Mouse (Mus musculus) kidney, adult 9 months (tissue): ENCODE data around the gene Rel.
A peak's percentile ranks its signal among the peaks of the same experiment; 100 is the strongest.
"Not testable (repeated sequence)": the region's sequence is repeated elsewhere in the genome, so short reads cannot be mapped to it uniquely, and the experiment has no call there.

ENCODE experiments used
- DNase-seq: peaks from one replicate; pipeline ENCODE4 v3.0.0; 2022

The Rel gene

DNA sequence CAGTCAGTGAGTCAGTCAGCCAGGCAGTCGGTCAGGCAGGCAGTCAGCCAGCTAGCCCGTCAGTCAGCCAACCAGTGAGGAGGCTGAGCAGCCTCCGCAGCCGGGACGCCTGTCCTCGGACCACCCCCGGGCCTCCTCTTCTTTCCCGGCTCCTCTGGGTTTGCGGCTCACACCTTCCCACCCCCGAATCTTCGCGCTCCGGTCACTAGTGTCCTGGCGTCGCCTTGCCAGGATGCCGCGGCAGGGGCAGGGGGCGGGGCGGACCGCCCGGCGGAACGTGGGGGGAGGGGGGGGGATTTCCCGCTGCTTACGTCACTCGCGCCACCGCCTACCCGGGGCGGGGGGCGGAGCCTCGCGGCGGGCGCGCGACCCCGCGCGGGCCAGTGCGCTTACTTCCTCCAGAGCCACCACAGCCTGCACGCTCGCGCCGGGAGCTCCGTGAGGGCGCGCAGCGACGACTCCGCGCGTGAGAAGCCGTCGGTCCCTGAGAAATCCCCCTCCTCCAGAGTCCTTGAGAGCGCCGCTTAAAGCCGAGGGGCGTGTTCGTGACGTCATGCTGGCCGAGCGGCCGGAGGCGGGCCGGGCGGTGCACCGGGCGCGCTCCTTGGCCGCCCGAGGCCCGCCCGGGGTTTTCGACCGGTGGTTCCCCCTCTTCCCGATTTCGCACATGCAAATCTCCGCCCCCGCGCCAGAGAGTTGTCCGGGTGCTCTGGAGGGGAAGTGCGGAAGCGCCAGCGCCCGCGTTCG, at the start of gene Rel:
TSS of gene Rel (minus strand) at position 211 of the 747 bp plus-strand sequence.
- DNase-seq, result peak; percentile 95

DNA sequence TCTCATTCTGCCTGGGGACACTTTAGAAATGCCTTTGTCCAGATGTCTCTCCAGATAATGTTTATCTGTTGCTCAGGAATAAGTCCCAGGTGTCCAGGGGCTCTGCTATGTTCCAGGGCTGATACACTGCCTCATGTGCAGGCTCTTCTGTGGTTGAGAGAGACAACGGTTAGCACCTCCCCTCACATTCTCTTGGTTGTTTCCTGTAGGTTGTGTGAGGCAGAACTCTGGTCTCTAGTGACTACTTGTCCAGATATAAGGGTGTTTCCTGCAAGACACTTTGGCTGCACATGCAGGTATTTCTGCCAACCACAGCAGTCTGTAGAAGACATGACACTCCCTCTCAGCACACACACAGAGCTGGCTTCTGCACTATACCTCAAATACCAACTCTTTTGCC, 48.0 kb upstream of the Rel start:
- no peak for DNase-seq

DNA sequence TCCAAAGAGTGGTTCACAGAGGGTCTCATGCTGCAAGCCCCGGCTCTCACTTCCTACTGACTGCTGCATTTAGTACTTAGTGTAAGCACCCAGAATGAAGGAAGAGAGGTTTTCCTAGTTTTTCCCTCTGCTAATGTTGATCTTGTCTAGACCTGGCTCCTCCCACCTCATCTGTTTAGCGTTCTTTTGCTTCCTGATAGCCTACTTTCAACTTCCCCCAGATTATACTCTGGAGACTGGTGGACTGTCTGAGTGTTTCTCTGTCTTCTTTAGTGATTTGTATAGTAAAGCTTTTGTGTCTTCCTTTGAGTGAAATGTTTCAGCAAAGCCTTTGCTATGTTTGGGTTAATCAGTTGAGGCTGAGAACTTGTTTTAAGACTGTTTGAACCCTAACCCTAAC, 40.0 kb upstream of the Rel start:
- DNase-seq, result no peak

DNA sequence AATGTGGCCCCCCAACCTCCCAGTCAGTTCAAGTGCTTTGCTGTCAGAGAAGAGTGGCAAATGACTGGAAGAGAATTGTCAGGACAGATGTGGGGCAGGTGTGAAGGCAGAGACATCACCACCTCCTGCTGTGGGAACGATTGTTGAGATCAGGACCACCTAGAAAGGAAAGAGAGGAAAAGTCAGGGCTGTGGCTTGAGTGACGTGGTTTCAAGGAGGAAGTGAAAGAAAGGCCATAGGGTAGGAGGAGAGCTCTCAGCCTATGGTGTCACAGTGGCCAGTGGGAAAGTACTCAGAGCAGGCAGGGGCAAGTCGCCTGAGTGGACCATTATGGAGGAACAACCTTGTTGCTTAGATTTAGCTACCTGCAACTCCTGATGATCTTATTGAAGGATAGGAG, 34.9 kb upstream of the Rel start:
- no peak for DNase-seq

DNA sequence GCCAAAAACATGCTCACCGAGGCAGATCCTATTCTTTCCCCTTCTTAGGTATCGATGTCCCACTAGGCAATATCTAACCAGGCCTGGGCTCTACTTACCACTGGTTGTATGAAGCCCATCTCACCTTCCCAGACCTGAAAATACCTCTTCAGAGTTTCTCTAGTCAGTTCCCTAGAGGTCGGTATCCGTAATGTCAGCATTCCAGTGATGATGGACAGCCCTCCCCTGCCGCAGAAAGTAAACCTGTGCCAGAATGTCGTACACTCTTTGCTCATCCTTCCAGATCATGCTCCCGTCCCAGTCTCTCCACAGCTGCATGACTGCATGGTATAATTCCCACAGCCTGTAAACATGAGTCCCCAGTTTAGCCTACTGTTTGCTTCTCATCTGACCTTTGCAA, 32.4 kb upstream of the Rel start:
- DNase-seq, result no peak

DNA sequence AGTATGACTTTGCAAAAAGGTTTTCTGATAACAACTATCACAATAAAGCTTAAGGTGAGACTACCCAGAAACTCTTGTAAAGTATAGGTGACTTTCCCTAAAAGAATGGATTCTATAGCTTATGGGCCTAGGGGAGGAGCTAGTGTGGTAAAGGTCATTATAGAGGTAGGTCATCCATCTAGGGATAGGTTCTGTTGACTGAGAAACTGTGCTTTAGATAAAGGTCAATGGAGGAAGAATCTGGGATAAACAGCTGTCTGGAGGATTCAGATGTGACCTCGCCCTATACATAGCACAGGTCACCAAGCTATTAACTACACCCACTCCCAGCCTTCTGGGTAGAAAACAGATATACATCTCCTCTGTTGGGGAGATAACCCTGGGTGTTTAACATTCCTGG, 31.5 kb upstream of the Rel start:
- DNase-seq, result no peak

DNA sequence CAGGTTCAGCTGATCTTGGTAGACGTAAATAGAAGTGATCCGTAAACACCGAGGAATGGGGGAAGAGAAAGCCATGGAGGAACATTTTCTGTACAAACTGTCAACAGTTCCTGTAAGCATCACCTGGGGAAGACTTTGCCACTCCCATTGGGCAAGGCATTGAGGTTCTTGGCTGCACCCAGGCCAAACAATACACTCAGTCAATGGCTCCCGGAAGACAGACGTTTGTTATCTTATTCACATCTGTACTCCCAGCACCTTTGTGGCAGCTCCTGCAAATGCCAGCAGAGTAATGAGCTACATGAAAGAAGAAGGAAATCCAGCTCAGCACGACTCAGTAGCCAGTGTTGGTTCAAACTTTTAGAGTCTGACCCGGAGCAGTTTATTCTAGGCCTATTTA, 31.1 kb upstream of the Rel start:
- DNase-seq, result no peak

DNA sequence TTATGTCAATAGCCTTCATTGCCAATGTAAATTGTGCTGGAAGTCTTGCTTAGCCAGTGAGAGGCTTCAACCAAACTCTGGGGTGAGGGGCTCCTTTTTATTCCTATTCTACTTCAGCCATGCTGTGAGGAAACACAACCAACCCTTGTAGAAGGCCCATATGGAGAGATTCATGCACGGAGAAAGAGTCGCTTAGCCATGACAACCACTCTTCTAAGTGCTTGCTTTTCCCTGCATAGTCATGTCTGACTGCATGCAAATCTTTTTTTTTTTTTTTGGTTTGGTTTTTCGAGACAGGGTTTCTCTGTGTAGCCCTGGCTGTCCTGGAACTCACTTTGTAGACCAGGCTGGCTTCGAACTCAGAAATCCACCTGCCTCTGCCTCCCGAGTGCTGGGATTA, 12.9 kb upstream of the Rel start:
- not testable (repeated sequence) for DNase-seq

DNA sequence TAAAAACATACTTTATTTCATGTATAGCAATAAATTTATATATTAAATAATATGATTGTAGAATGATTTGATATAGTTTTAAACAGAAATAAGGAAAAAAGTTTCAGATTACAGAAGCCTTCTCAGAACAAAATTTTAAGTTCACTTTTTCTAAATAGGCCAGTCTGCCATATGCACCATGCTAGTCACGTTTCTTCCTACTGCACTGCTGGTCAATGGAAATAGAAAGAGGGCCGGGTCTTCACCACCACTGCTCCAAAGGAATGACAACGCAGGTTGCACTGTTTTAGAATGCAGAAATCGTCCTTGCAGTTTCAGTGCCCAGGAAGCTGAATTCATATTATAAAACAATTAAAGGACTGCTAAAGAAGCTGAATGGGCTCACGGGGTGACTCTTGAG, 12.3 kb upstream of the Rel start:
- DNase-seq, result no peak

DNA sequence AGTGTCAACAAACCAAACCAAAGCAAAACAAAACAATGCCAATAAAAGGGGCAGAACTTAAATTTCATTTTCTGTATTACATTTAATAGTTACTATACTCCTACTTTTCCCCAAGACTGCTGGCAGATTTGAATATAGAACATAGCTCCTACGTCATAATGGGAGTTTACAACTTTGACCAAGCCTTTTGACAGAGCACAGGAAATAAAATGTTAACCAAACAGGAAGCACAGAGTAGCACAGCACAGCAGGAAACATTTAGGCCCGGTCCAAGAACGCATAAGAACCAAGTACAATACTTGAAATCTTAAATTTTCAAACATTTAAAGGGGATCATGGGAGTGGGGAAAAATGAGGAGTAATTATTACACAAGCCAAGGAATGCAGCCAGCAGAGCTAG, 11.3 kb upstream of the Rel start:
- no peak for DNase-seq

DNA sequence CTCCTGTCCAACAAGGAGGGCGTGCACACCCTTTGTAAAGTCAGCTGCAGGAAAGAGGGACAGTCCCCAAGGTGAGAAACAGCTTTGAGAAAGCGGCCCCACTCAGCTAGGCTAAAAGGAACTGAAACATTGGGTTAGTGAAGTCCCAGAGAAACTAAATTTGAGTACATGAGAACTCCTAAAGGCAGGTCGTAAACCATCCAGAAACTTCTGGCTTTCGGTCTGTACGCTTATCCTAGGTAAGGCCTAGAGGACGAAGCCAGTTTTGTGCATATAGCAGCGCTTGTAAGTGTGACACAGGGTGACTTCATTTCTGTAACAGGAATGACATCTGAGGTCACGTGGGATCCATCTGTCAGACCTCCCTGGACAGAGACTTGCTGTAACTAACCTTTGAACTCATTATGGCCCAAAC, 8.0 kb upstream of the Rel start:
- no peak for DNase-seq

DNA sequence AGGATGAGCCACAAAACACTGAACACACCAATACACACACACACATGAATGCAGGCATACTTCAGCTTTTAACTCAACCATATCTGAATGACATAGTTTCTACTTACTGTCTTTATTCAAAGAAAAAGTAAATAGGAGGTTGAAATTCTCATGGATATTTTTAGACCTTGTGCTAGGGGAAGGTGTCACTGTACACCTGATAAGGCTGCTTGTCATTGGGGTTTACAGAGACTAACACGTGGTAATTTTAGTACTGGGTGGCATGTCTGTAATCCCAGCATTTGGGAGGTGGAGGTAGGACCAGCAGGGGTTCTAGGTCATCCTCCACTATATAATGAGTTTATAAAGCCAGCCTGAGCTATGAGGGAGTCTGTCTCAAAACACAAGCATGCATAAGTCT, 1.7 kb upstream of the Rel start:
- no peak for DNase-seq

DNA sequence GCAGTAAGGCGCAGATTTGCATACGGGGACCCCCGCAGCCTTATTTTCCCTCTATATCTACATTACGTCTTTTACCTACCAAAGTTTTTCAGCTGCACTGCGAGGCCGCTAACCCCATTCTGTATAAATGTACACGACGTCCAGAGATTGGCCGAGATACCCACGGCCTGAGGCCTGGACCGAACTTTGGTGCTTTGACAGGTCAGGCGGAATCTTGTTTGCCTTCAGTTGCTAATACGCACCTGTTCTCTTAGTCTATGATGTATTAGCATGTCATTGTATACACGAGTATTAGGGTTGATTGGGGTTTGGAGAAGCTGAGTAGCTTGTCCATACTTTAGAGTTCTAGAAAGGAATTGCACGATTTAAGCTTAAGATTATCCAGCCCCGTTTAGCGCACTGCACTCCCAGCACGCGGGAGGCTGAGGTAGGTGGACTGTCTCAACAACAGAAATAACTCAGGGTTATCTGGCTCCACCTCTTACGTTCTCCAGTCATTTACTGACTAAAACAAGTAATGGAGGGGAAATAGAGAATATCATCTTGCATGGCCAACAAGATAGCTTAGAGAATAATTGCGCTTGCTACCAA, 832 bp upstream of the Rel start:
- DNase-seq, result no peak

DNA sequence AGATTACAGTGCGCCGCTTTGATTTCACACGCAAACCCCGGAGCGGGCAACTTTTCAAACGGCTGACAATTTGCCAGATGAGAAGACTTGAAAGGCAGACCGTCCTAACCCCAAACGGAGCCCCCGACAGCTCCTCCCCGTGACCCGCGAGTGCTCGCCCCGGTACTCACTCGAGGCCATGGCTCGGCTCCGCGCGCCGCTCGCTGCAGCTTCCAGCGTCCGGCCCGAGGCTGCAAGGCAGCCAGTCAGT, 335 bp downstream of the Rel start:
- DNase-seq, result no peak

DNA sequence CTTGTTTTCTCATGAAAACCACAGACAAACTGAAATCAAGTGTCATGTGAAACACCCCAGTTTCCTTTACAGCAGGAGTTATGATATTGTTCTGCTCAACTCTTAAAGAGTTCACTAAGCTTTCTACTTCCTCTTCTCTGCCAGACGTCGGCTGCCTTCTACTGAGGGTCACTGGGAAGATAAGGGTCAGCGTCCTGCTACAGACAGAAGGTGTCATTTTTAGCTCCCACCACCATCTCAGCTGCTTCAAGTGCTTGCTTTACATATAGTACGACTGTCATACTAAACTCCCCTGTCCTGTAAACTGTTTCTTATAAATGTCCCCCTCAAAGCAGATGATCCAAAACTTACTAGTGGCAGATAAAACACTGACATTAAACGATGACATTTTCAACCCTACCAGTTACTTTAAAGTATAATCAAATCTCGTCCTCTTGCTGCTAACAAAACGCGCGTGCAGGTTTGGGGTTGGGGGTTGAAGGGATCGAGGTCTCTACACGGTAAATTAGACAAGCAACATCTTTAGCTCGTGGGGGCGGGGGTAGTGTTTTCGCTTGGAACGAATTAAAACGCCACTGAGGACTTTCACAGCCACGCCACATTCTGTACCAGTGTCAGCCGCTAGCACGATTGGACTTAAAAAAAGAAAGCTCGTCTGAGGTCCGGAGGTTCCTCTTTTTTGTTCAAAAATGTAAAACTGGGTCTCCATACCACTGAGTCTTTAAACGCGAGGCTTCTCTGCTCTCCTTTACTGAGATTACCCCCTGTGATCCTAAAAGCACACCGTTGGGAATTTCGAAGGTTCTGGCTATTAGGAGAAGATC, 872 bp downstream of the Rel start:
- DNase-seq, result peak; percentile 31

DNA sequence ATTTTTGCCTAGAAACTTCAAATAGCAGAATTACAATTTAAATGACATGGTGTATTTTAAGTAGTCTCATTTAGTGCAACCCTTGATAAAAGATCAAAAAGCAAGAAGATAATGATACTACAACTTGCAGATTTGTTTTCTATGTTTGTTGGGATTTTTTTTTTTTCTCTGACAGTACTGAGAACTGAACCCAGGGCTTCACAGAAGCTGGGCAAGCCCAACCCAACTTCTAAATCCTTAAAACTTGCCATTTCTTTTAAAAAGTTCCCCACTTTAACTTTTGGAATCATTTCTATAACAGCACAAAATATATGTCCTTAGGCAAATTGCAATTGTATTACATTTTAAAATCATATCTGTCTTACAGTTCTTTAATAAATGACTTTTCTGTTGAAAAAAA, 1.7 kb downstream of the Rel start:
- no peak for DNase-seq

DNA sequence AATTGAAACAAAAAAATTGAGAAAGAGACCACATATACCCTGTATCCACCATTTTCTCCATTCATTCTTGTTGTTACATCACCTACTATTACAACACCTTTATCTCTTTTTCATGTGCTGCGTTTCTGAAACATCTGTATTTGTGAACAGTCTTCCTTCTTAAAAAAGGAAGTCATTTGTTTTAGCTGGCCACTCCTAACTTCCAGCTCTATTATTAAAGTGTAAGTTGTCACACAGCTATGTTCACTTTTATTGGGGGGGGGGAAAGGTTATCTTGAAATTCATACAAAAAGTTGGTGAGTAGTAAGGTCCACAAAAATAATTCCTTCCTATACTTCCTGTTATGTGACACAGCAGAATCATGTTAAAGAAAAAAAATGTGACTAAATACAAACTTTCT, 2.8 kb downstream of the Rel start:
- no peak for DNase-seq

DNA sequence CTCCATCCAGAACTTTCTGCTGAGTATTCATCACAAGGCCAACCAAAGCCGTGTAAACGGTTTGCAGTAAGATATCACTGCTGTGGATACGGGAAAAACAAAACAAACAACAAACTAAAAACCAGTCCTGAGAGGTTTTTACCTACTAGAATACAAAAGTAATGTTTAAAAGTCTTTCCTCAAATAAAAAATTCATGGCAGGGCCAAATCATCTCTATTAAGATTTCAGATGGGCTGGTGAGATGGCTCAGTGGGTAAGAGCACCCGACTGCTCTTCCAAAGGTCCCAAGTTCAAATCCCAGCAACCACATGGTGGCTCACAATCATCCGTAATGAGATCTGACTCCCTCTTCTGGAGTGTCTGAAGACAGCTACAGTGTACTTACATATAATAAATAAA, 3.4 kb downstream of the Rel start:
- not testable (repeated sequence) for DNase-seq

DNA sequence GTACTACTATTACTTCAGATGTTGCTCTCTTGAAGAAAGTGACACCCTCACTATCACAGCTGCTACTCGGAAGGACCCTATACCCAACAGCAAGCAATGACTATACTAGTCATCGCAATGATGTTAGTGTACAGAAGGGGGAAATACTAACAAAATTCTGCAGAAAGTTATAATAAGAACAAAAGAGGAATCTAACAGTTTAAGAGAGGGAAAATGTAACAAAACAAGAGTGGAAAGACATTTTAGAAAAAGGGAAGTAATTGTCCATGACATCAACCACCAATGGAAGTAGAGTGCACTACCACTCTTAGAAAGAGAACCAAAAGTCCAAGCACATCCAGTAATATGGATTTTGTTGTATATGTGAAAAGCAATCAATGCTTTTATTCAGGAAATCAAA, 8.1 kb downstream of the Rel start:
- DNase-seq, result no peak

DNA sequence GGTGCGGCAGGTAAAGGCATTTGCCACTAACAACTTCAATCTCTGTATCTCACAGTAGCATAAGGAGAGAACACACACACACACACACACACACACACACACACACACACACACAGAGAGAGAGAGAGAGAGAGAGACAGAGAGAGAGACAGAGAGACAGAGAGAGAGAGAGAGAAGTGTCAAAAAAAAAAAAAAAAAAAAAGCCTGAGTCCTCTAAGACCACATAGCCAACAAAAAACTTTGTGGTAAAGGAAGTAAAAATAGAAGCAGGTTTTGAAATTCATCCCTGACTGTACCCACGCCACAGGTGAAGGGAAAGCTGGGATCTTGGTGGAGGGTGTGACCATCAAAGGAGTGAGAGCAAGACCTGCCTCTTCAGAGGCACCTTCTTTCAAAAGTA, 12.6 kb downstream of the Rel start:
- no peak for DNase-seq

DNA sequence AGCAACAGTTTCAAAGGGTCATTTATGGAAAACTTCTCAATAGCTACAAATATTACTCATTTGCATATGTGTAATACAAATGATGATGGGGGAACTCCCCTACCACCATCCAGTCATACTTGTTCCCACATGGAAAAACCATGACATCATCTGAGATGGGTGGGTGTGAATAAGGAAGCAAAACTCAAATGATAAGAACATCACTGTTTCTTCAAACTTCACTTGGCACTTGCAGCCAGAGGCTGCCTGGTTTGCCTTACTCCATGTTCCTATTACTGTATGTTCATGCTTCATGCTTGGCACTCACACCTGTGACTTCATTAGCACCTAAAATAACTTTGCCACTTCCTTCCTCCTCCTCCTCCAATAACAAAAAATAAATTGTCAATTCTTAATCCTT, 16.4 kb downstream of the Rel start:
- DNase-seq, result no peak

DNA sequence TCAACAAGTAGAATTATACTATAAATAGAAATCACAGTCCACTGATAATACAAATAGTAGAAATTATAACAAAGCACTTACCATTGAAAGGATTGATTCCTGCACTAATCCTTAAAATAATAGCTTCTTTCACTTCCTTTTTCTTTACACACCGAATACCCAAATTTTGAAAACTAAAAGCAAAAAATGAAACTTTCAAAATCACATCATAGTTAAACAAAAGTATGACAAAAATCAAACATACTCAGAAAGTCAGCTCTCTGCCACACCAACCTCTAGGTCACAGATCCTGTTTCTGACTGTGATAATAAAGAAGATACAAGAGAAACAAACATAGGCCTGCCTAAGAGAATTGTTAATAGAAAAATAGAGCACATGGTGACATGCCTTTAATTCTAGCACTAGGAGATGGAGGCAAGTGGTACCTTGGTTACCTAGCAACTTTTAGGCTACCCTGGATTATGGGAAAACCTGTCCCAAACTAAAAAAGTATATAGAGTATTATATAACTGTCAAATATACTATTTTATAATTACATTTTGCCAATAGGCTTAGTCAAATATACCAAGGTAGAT, 17.5 kb downstream of the Rel start:
- no peak for DNase-seq

DNA sequence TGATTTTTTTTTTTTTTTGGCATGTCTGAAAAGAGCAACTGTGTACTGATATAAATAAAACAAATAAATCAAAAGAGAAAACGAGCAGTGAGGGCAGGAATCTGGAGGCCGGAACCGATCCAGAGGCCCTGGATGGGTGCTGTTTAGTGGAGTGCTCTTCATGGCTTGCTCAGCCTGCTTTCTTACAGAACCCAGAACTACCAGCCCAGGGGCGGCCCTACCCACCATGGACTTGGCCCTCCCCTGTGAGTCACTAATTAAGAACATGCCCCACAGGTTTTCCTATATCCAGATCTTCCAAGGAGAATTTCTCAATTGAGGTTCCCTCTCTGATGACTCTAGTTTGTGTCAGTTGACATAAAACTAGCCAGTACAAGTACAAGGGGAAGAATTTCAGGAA, 24.7 kb downstream of the Rel start:
- no peak for DNase-seq

DNA sequence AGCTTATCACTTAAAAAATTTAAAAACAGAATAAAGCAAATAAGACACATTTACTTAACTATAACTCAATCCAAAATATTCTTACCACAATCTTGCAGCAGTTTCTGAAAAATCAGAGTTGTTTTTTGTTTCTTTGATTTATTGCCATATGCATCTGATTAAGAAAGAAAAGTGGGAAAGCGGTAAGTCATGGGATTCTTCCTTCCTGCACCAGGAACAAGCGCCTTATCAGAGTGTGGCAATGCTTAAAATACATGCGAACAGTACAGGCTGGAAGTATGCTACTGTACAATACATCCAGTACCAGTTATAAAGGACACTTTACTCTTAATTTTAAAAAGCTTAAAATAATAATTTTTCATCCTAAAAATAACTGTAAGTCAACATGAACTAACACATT, 26.4 kb downstream of the Rel start:
- no peak for DNase-seq
